Mouse (Mus musculus): ENCODE data around the gene Sec24b. TPM values are rescaled to one million over a fixed set of nuclear protein-coding genes. Genes with fewer than 3 reads are reported as not detected.

The Sec24b gene
- 33.6 and 38.5 TPM in 2 replicates for polyA plus RNA-seq (2014; fragmentation: Nextera tagmentation; extraction: Ambion mirVana)

GRCm38 (mm10) chr3:130061281-130061680, at the start of gene Sec24b:
TSS of gene Sec24b (minus strand) at chr3:130061553.
- Histone ChIP-seq H3K4me3 (ENCODE audit: low read depth, low read length) (peak within 1 kb of the TSS; percentile 75), H3K4me2 (ENCODE audit: low read depth, severe bottlenecking) (peak within 1 kb of the TSS; percentile 70), H3K36me3 (ENCODE audit: control insufficient read depth, insufficient read depth, low read length) (0 out of 2 replicates have a peak, but pooled peaks cover 2% of the 10 kb centered on the region), H3K9ac (ENCODE audit: low read length) (peak within 1 kb of the TSS; percentile 94), H3K4me1 (ENCODE audit: control insufficient read depth, insufficient read depth, low read length) (peaks cover 7% of the 10 kb centered on the region; the same call in 1 of the 2 replicates), H3K27ac (replicated peaks; ENCODE audit: low read depth, low read length) (peak within 1 kb of the TSS; percentile 97), H3K9me3 (ENCODE audit: control insufficient read depth, low read length) (no peaks in the 10 kb centered on the region), H3K27me3 (ENCODE audit: control insufficient read depth, insufficient read depth, low read length) (no peaks in the 10 kb centered on the region)
- WGBS = 18% methylated on average over 12 of the region's 12 CpGs
- DNase-seq (ENCODE audit: low spot score) (peak; percentile 62), ATAC-seq (ENCODE audit: insufficient number of reproducible peaks, low FRiP score, low TSS enrichment, low read depth) (no peak)

GRCm38 (mm10) chr3:130104471-130104870, 43.1 kb upstream of the Sec24b start:
- H3K4me3 ChIP-seq (ENCODE audit: low read depth, low read length) = no peak overlapping the region
- no peak overlapping the region for H3K27ac ChIP-seq (replicated peaks; ENCODE audit: low read depth, low read length)

GRCm38 (mm10) chr3:130103486-130103885, 42.1 kb upstream of the Sec24b start:
- 78% methylated on average over 8 of the region's 8 CpGs for WGBS
- ATAC-seq (ENCODE audit: insufficient number of reproducible peaks, low FRiP score, low TSS enrichment, low read depth) = no peak

More at GRCm38 (mm10) chr3:130104471-130104870, 43.1 kb upstream of the Sec24b start:
- Histone ChIP-seq H3K4me2 (ENCODE audit: low read depth, severe bottlenecking) (no peak overlapping the region), H3K9ac (ENCODE audit: low read length) (no peak overlapping the region), H3K9me3 (ENCODE audit: control insufficient read depth, low read length) (no peaks in the 10 kb centered on the region), H3K27me3 (ENCODE audit: control insufficient read depth, insufficient read depth, low read length) (no peaks in the 10 kb centered on the region), H3K36me3 (ENCODE audit: control insufficient read depth, insufficient read depth, low read length) (no peaks in the 10 kb centered on the region), H3K4me1 (ENCODE audit: control insufficient read depth, insufficient read depth, low read length) (peaks cover 3% of the 10 kb centered on the region; the same call in 1 of the 2 replicates)
- DNase-seq (ENCODE audit: low spot score) (peak; percentile 38), ATAC-seq (ENCODE audit: insufficient number of reproducible peaks, low FRiP score, low TSS enrichment, low read depth) (no peak)
- WGBS = 36% methylated on average over 9 of the region's 9 CpGs

GRCm38 (mm10) chr3:130095160-130095781, 33.9 kb upstream of the Sec24b start:
- no peak overlapping the region for H3K4me2 ChIP-seq (ENCODE audit: low read depth, severe bottlenecking)
- ATAC-seq (ENCODE audit: insufficient number of reproducible peaks, low FRiP score, low TSS enrichment, low read depth) (no peak), DNase-seq (ENCODE audit: low spot score) (peak; percentile 73)
- 45% methylated on average over 5 of the region's 5 CpGs for WGBS
- no peaks in the 10 kb centered on the region for H3K27me3 ChIP-seq (ENCODE audit: control insufficient read depth, insufficient read depth, low read length)
- H3K27ac ChIP-seq (replicated peaks; ENCODE audit: low read depth, low read length) = no peak overlapping the region
- H3K4me3 ChIP-seq (ENCODE audit: low read depth, low read length) = no peak overlapping the region
- no peaks in the 10 kb centered on the region for H3K9me3 ChIP-seq (ENCODE audit: control insufficient read depth, low read length)
- no peak overlapping the region for H3K9ac ChIP-seq (ENCODE audit: low read length)
- no peaks in the 10 kb centered on the region for H3K36me3 ChIP-seq (ENCODE audit: control insufficient read depth, insufficient read depth, low read length)
- no peaks in the 10 kb centered on the region for H3K4me1 ChIP-seq (ENCODE audit: control insufficient read depth, insufficient read depth, low read length)

More at GRCm38 (mm10) chr3:130103486-130103885, 42.1 kb upstream of the Sec24b start:
- no peaks in the 10 kb centered on the region for H3K36me3 ChIP-seq (ENCODE audit: control insufficient read depth, insufficient read depth, low read length)
- no peak overlapping the region for H3K9ac ChIP-seq (ENCODE audit: low read length)
- DNase-seq (ENCODE audit: low spot score) = peak; percentile 59
- no peaks in the 10 kb centered on the region for H3K9me3 ChIP-seq (ENCODE audit: control insufficient read depth, low read length)
- no peak overlapping the region for H3K4me2 ChIP-seq (ENCODE audit: low read depth, severe bottlenecking)
- no peak overlapping the region for H3K27ac ChIP-seq (replicated peaks; ENCODE audit: low read depth, low read length)
- no peak overlapping the region for H3K4me3 ChIP-seq (ENCODE audit: low read depth, low read length)
- H3K27me3 ChIP-seq (ENCODE audit: control insufficient read depth, insufficient read depth, low read length) = no peaks in the 10 kb centered on the region
- H3K4me1 ChIP-seq (ENCODE audit: control insufficient read depth, insufficient read depth, low read length) = peaks cover 3% of the 10 kb centered on the region; the same call in 1 of the 2 replicates

GRCm38 (mm10) chr3:130094125-130094704, 32.9 kb upstream of the Sec24b start:
- DNase-seq (ENCODE audit: low spot score) = no peak
- ATAC-seq (ENCODE audit: insufficient number of reproducible peaks, low FRiP score, low TSS enrichment, low read depth) = no peak
- H3K9ac ChIP-seq (ENCODE audit: low read length) = no peak overlapping the region

GRCm38 (mm10) chr3:130090460-130090859, 29.1 kb upstream of the Sec24b start:
- H3K36me3 ChIP-seq (ENCODE audit: control insufficient read depth, insufficient read depth, low read length) = no peaks in the 10 kb centered on the region
- no peaks in the 10 kb centered on the region for H3K27me3 ChIP-seq (ENCODE audit: control insufficient read depth, insufficient read depth, low read length)
- no peak overlapping the region for H3K4me3 ChIP-seq (ENCODE audit: low read depth, low read length)
- H3K9ac ChIP-seq (ENCODE audit: low read length) = no peak overlapping the region
- H3K4me1 ChIP-seq (ENCODE audit: control insufficient read depth, insufficient read depth, low read length) = no peaks in the 10 kb centered on the region
- ATAC-seq (ENCODE audit: insufficient number of reproducible peaks, low FRiP score, low TSS enrichment, low read depth) = no peak
- no peaks in the 10 kb centered on the region for H3K9me3 ChIP-seq (ENCODE audit: control insufficient read depth, low read length)
- H3K4me2 ChIP-seq (ENCODE audit: low read depth, severe bottlenecking) = no peak overlapping the region
- 93% methylated on average over 9 of the region's 9 CpGs for WGBS
- no peak overlapping the region for H3K27ac ChIP-seq (replicated peaks; ENCODE audit: low read depth, low read length)
- no peak for DNase-seq (ENCODE audit: low spot score)

More at GRCm38 (mm10) chr3:130094125-130094704, 32.9 kb upstream of the Sec24b start:
- Histone ChIP-seq H3K27ac (replicated peaks; ENCODE audit: low read depth, low read length) (no peak overlapping the region), H3K4me2 (ENCODE audit: low read depth, severe bottlenecking) (no peak overlapping the region), H3K4me1 (ENCODE audit: control insufficient read depth, insufficient read depth, low read length) (no peaks in the 10 kb centered on the region), H3K9me3 (ENCODE audit: control insufficient read depth, low read length) (no peaks in the 10 kb centered on the region), H3K27me3 (ENCODE audit: control insufficient read depth, insufficient read depth, low read length) (no peaks in the 10 kb centered on the region), H3K4me3 (ENCODE audit: low read depth, low read length) (no peak overlapping the region), H3K36me3 (ENCODE audit: control insufficient read depth, insufficient read depth, low read length) (no peaks in the 10 kb centered on the region)
- WGBS = 72% methylated on average over 5 of the region's 5 CpGs

- H3K4me3 ChIP-seq (ENCODE audit: low read depth, low read length) = no peak overlapping the region
- no peak overlapping the region for H3K4me2 ChIP-seq (ENCODE audit: low read depth, severe bottlenecking)
- no peak for DNase-seq (ENCODE audit: low spot score)
- ATAC-seq (ENCODE audit: insufficient number of reproducible peaks, low FRiP score, low TSS enrichment, low read depth) = no peak
- WGBS = 90% methylated on average over 9 of the region's 9 CpGs
- no peak overlapping the region for H3K27ac ChIP-seq (replicated peaks; ENCODE audit: low read depth, low read length)
- no peak overlapping the region for H3K9ac ChIP-seq (ENCODE audit: low read length)
- H3K4me1 ChIP-seq (ENCODE audit: control insufficient read depth, insufficient read depth, low read length) = no peaks in the 10 kb centered on the region
- no peaks in the 10 kb centered on the region for H3K36me3 ChIP-seq (ENCODE audit: control insufficient read depth, insufficient read depth, low read length)
- no peaks in the 10 kb centered on the region for H3K9me3 ChIP-seq (ENCODE audit: control insufficient read depth, low read length)
- no peaks in the 10 kb centered on the region for H3K27me3 ChIP-seq (ENCODE audit: control insufficient read depth, insufficient read depth, low read length)
Observed at GRCm38 (mm10) chr3:130088654-130089053, 27.3 kb upstream of the Sec24b start.

- Histone ChIP-seq H3K9ac (ENCODE audit: low read length) (no peak overlapping the region), H3K9me3 (ENCODE audit: control insufficient read depth, low read length) (no peaks in the 10 kb centered on the region), H3K27me3 (ENCODE audit: control insufficient read depth, insufficient read depth, low read length) (no peaks in the 10 kb centered on the region), H3K36me3 (ENCODE audit: control insufficient read depth, insufficient read depth, low read length) (no peaks in the 10 kb centered on the region), H3K27ac (replicated peaks; ENCODE audit: low read depth, low read length) (no peak overlapping the region), H3K4me3 (ENCODE audit: low read depth, low read length) (no peak overlapping the region), H3K4me2 (ENCODE audit: low read depth, severe bottlenecking) (no peak overlapping the region), H3K4me1 (ENCODE audit: control insufficient read depth, insufficient read depth, low read length) (no peaks in the 10 kb centered on the region)
- no peak for DNase-seq (ENCODE audit: low spot score)
- 83% methylated on average over 9 of the region's 9 CpGs for WGBS
- no peak for ATAC-seq (ENCODE audit: insufficient number of reproducible peaks, low FRiP score, low TSS enrichment, low read depth)
Observed at GRCm38 (mm10) chr3:130087466-130087865, 26.1 kb upstream of the Sec24b start.
